Mouse (Mus musculus) testis, adult 2 months (tissue): ENCODE data around the gene Ndrg3.

Experiments used
- CTCF ChIP-seq: fragments of 200-500 bp; IDR thresholded peaks from 2 replicates; pipeline ENCODE4 v1.5.1; 2012; ENCODE audit warnings: low read depth, mild to moderate bottlenecking, inconsistent platforms, low read length, moderate library complexity; ENCODE audit not compliant: control insufficient read depth, insufficient read depth, insufficient replicate concordance
- POLR2A ChIP-seq: fragments of 200-500 bp; IDR thresholded peaks from 2 replicates; pipeline ENCODE4 v1.6.1; 2012; ENCODE audit warnings: low read depth, mild to moderate bottlenecking, inconsistent platforms, low read length, moderate library complexity; ENCODE audit not compliant: control insufficient read depth

DNA sequence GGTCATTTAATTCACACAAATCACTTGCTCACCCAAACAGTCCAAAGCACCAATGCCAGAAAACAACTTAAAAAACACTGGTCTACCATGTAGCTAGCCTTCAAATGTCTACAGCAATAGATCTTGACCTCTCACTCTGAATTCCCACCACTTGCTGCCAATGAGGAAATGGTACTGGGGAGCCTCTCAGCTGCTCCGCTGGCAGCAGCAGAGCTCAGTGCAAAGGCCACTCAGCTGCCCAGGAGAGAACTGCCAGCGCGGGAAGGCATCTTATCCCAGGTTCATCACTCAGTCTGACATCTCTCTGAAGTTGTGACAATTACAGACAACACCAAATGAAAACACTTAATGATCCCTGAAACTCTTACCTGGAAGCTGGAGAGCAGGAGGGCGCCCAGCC, 10.5 kb upstream of the Ndrg3 start:
- TF ChIP-seq CTCF (no peak), POLR2A (no peak)
